Mouse (Mus musculus) small intestine, adult 2 months (tissue): ENCODE measurements around the gene Ptpdc1.

Source experiments
- CTCF ChIP-seq: fragments of 200-500 bp; IDR thresholded peaks from 2 replicates; pipeline ENCODE4 v1.5.1; 2012; ENCODE audit warnings: low read depth, mild to moderate bottlenecking, control low read depth, inconsistent platforms, low read length, moderate library complexity, mixed read lengths; ENCODE audit not compliant: insufficient replicate concordance, insufficient read length; ENCODE audit errors: extremely low read depth
- POLR2A ChIP-seq: fragments of 200-500 bp; IDR thresholded peaks from 2 replicates; pipeline ENCODE4 v1.6.1; 2012; ENCODE audit warnings: low read depth, mild to moderate bottlenecking, control low read depth, inconsistent platforms, low read length, moderate library complexity

DNA sequence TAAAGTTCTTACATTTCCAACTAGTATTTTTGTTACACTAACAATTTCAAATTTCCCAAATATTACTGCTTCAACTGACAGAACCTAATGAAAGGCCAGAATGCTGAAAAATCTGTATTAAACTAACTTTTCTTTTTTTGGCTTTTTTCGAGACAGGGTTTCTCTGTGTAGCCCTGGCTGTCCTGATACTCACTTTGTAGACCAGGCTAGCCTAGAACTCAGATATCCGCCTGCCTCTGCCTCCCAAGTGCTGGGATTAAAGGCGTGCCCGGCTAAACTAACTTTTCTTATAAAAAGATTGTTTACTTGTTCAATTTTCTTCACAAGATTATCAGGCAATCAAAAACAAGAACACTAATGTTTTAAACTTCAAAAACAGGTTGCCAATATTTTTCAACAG lies 80.6 kb downstream of the Ptpdc1 start:
- TF ChIP-seq POLR2A (no peak), CTCF (no peak)
